Mouse (Mus musculus) liver, embryonic 16.5 days (tissue): Measurements from ENCODE around the gene Synj2bp. TPM values are rescaled to one million over a fixed set of nuclear protein-coding genes. Genes with fewer than 3 reads are reported as not detected.
"Not testable (repeated sequence)": the region's sequence is repeated elsewhere in the genome, so short reads cannot be mapped to it uniquely, and the experiment has no call there.

Experiments
- ATAC-seq: fragments of 200-750 bp; cut with Nextera tagmentation; 2 replicates; pipeline ENCODE4 v1.8.0; 2017; ENCODE audit warnings: low read depth, mild to moderate bottlenecking, moderate number of reproducible peaks, moderate library complexity
- H3K27ac ChIP-seq: fragments of 300-500 bp; sonication (generic); 2 replicates; pipeline ENCODE4 v1.5.1; 2014; ENCODE audit warnings: mild to moderate bottlenecking, low read length
- H3K27me3 ChIP-seq: fragments of 300-500 bp; sonication (generic); 2 replicates; pipeline ENCODE4 v1.6.1; 2014; ENCODE audit warnings: low read depth, low read length, mixed read lengths; ENCODE audit not compliant: control insufficient read depth, insufficient read depth
- H3K36me3 ChIP-seq: fragments of 300-500 bp; sonication (generic); 2 replicates; pipeline ENCODE4 v1.6.1; 2014; ENCODE audit warnings: mild to moderate bottlenecking; ENCODE audit not compliant: control insufficient read depth, insufficient read depth
- H3K4me1 ChIP-seq: fragments of 300-500 bp; sonication (generic); 2 replicates; pipeline ENCODE4 v1.6.1; 2014; ENCODE audit warnings: low read depth, low read length, mixed read lengths; ENCODE audit not compliant: control insufficient read depth
- H3K4me2 ChIP-seq: fragments of 300-500 bp; sonication (generic); 2 replicates; pipeline ENCODE4 v1.6.1; 2014; ENCODE audit warnings: low read depth, low read length, mixed read lengths
- H3K4me3 ChIP-seq: fragments of 300-500 bp; sonication (generic); 2 replicates; pipeline ENCODE4 v1.5.1; 2014; ENCODE audit warnings: low read depth, mild to moderate bottlenecking, low read length
- H3K9ac ChIP-seq: fragments of 300-500 bp; sonication (generic); 2 replicates; pipeline ENCODE4 v1.6.1; 2014; ENCODE audit warnings: low read depth, low read length
- H3K9me3 ChIP-seq: fragments of 300-500 bp; sonication (generic); replicated peaks from 2 replicates; pipeline ENCODE4 v1.6.1; 2016; ENCODE audit warnings: low read length; ENCODE audit not compliant: control insufficient read depth
- WGBS: fragments of 180-500 bp; shearing (Covaris S2); extraction: QIAGEN DNeasy Blood & Tissue Kit; methylation state at CpG from one replicate; pipeline ENCODE4 v1.1.7; 2014; ENCODE audit not compliant: insufficient replicate concordance; 5-methylcytosine and 5-hydroxymethylcytosine counted together
- polyA plus RNA-seq: library from polyadenylated mRNA; unstranded; fragments of >200 nt; fragmentation: Nextera tagmentation; extraction: Ambion mirVana; gene quantifications from 2 replicates; pipeline ENCODE4 v1.2.1, GENCODE M21; 2015

The Synj2bp gene
- polyA plus RNA-seq, 1 experiment from 2014 or later: 12.7 TPM

DNA sequence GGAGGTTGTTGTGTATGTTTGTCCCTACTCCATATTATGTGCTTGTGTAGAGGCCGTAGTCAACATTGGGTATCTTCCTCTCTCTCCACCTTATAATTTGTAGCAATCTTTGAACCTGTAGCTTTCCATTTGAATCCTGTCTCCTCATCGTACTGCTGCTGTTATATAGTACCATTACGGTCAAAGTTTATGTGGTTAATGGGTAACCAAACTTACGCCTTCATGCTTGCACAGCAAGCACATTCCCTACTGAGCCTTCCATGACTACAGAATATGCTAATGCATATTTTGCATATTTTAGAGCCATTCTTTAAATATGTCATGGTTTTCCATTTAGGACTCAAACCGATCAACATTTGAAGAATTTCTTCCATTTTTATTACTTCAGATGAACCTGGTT lies 42.2 kb downstream of the Synj2bp start:
- no peak for ATAC-seq
- Histone ChIP-seq H3K36me3 (no peaks in the 10 kb centered on the region; the same call in 1 of the 2 replicates), H3K4me3 (no peak overlapping the region), H3K9me3 (no peaks in the 10 kb centered on the region), H3K4me1 (no peaks in the 10 kb centered on the region), H3K27me3 (no peaks in the 10 kb centered on the region), H3K27ac (no peak overlapping the region), H3K4me2 (no peak overlapping the region), H3K9ac (no peak overlapping the region)
- 73% methylated on average over 5 of the region's 5 CpGs for WGBS

GRCm38 (mm10) chr12:81485311-81485710 lies 47.4 kb downstream of the Synj2bp start:
- WGBS: 45% methylated on average over 6 of the region's 6 CpGs
- Histone ChIP-seq H3K36me3 (no peaks in the 10 kb centered on the region), H3K9me3 (no peaks in the 10 kb centered on the region), H3K9ac (no peak overlapping the region; the same call in 1 of the 2 replicates), H3K27me3 (no peaks in the 10 kb centered on the region), H3K4me1 (peaks cover 3% of the 10 kb centered on the region; the same call in 1 of the 2 replicates), H3K27ac (peak overlapping the region; percentile 94; the same call in 1 of the 2 replicates), H3K4me2 (peak overlapping the region; percentile 67), H3K4me3 (peak overlapping the region; percentile 73)
- no peak for ATAC-seq

GRCm38 (mm10) chr12:81484727-81485191 lies 48.0 kb downstream of the Synj2bp start, which contains the start of gene Cox16:
Cox16 (minus strand) TSS chr12:81485127.
- Histone ChIP-seq H3K4me1 (peaks cover 3% of the 10 kb centered on the region; the same call in 1 of the 2 replicates), H3K4me3 (peak within 1 kb of the TSS; percentile 73), H3K9me3 (no peaks in the 10 kb centered on the region), H3K9ac (peak within 1 kb of the TSS; percentile 66), H3K4me2 (peak within 1 kb of the TSS; percentile 67), H3K27ac (peak within 1 kb of the TSS; percentile 94), H3K36me3 (no peaks in the 10 kb centered on the region), H3K27me3 (no peaks in the 10 kb centered on the region)
- peak; percentile 91 for ATAC-seq
- WGBS: 0% methylated on average over 31 of the region's 31 CpGs

DNA sequence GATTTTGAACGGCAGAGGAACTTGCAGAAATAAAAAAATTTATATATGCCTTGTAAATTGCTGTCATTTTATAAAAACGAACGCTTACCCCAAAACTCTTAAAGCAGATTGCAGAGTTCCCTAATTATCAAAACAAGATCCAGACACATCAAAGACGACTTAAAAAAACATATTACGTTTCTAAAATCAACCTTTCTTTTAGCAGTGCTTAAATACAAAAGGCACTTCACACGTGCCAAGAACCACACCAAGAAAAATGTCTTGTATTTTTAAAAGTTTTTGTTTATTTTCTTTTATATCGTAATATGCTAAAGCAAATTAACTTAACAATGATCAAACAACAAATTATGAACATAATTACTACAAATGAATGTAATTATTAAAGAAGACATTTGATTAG lies 48.5 kb downstream of the Synj2bp start:
- peak overlapping the region; percentile 94 for H3K27ac ChIP-seq
- H3K9me3 ChIP-seq: no peaks in the 10 kb centered on the region
- peak overlapping the region; percentile 73 for H3K4me3 ChIP-seq
- peaks cover 3% of the 10 kb centered on the region; the same call in 1 of the 2 replicates for H3K4me1 ChIP-seq
- peak overlapping the region; percentile 67 for H3K4me2 ChIP-seq
- no peaks in the 10 kb centered on the region for H3K36me3 ChIP-seq
- no peak for ATAC-seq
- no peaks in the 10 kb centered on the region for H3K27me3 ChIP-seq
- 2% methylated on average over 7 of the region's 7 CpGs for WGBS
- H3K9ac ChIP-seq: peak overlapping the region; percentile 66

DNA sequence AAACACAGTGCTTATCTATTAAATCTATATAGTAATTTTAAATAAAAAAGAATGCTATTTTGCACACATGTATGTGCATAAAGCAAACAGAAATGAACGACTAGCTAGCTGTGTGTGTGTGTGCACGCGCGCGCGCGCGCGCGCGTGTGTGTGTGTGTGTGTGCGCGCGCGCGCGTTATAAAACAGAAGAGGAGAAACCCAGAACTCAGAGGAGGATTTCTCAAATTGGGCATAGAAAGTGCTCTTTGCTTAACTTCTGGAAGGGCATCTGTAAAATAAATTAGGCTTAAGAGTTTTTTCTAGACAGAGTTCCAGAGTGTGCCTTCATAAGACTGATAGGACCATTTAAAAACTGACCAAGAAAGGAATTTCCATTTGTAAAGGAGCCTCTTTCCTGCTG lies 49.1 kb downstream of the Synj2bp start:
- no peak overlapping the region for H3K27ac ChIP-seq

GRCm38 (mm10) chr12:81459051-81459450 lies 73.7 kb downstream of the Synj2bp start:
- not testable (repeated sequence) for H3K4me2 ChIP-seq, H3K4me3 ChIP-seq, H3K36me3 ChIP-seq, H3K9me3 ChIP-seq, ATAC-seq, H3K4me1 ChIP-seq, H3K27me3 ChIP-seq, H3K27ac ChIP-seq, H3K9ac ChIP-seq
- 74% methylated on average over 7 of the region's 7 CpGs for WGBS

More for the DNA sequence above, 49.1 kb downstream of the Synj2bp start:
- H3K36me3 ChIP-seq: no peaks in the 10 kb centered on the region
- 30% methylated on average over 17 of the region's 17 CpGs for WGBS
- H3K9ac ChIP-seq: peak overlapping the region; percentile 47; the same call in 1 of the 2 replicates
- peak overlapping the region; percentile 73 for H3K4me3 ChIP-seq
- no peaks in the 10 kb centered on the region for H3K27me3 ChIP-seq
- H3K4me2 ChIP-seq: peak overlapping the region; percentile 67
- ATAC-seq: no peak
- H3K4me1 ChIP-seq: peaks cover 3% of the 10 kb centered on the region; the same call in 1 of the 2 replicates
- no peaks in the 10 kb centered on the region for H3K9me3 ChIP-seq

Other genes starting within 250 kb of the Synj2bp start
- 0.04 and 0.05 TPM in 2 replicates for gene Slc8a3, start 199.7 kb downstream of the Synj2bp start, polyA plus RNA-seq
- gene Gm4787, start 153.4 kb downstream of the Synj2bp start, polyA plus RNA-seq: 0.06 and 0.12 TPM in 2 replicates
- 0.09 and 0.24 TPM in 2 replicates for gene Adam4, start 111.0 kb downstream of the Synj2bp start, polyA plus RNA-seq
- 59.0 and 65.5 TPM in 2 replicates for gene Cox16, start 47.8 kb downstream of the Synj2bp start, polyA plus RNA-seq
- 10.3 and 10.6 TPM in 2 replicates for gene Gm20498, start within 50 bp of the Synj2bp start, polyA plus RNA-seq
- gene Adam21, start 35.6 kb upstream of the Synj2bp start, polyA plus RNA-seq: not detected in 2 replicates
- 29.8 and 34.2 TPM in 2 replicates for gene Med6, start 62.1 kb upstream of the Synj2bp start, polyA plus RNA-seq
- 0.18 and 0.44 TPM in 2 replicates for gene Ttc9, start 98.3 kb upstream of the Synj2bp start, polyA plus RNA-seq
- 0.08 and 0.14 TPM in 2 replicates for gene Map3k9, start 248.3 kb upstream of the Synj2bp start, polyA plus RNA-seq